Mouse (Mus musculus): ENCODE results near the gene Cmtm4. TPM values are rescaled to one million over a fixed set of nuclear protein-coding genes. Genes with fewer than 3 reads are reported as not detected.

The Cmtm4 gene
- total and polyA plus RNA-seq, 2 experiments from 2014 or later, result 2.7 to 39.8 TPM

GRCm38 (mm10) chr8:104353186-104353585, 42.4 kb downstream of the Cmtm4 start:
- no peak for DNase-seq (ENCODE audit: low spot score)
- no peak overlapping the region for H3K4me2 ChIP-seq (ENCODE audit: low read depth, low read length, poor library complexity, severe bottlenecking)
- 0 out of 2 replicates have a peak overlapping the region, but pooled peaks have one; percentile 26 for H3K27ac ChIP-seq (ENCODE audit: low read depth, low read length)
- TF ChIP-seq CTCF (IDR thresholded peaks at IDR 0.05), result peak; percentile 62
- 49% methylated on average over 5 of the region's 5 CpGs for WGBS
- peak; percentile 74 for ATAC-seq (ENCODE audit: low FRiP score)
- no peak overlapping the region for H3K9ac ChIP-seq (replicated peaks; ENCODE audit: low read length, poor library complexity, severe bottlenecking)
- no peaks in the 10 kb centered on the region for H3K4me1 ChIP-seq (ENCODE audit: insufficient read depth, low read length)
- peaks cover 20% of the 10 kb centered on the region; the same call in 1 of the 2 replicates for H3K36me3 ChIP-seq (ENCODE audit: insufficient read depth, low read length)
- no peaks in the 10 kb centered on the region for H3K27me3 ChIP-seq (ENCODE audit: insufficient read depth, low read length)
- no peak overlapping the region for H3K4me3 ChIP-seq (ENCODE audit: low read depth, low read length)
- no peaks in the 10 kb centered on the region for H3K9me3 ChIP-seq (ENCODE audit: low read length)

DNA sequence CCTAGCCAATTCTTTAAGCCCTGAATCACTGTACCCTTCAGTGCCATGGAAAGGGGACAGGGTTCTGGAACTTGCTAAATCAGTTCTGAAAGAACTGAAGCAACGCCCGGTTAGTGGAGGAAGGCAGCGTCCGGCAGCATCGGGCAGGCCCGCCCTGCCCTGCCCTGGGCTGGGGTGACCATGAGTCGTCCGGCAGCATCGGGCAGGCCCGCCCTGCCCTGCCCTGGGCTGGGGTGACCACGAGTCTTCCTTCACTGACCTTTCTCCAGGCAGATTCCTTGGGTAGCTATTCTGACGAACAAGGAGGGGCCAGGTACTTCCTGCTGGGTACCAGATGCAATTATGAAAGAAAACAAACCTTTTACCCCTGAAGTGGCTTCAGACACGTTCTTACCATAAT, 45.6 kb downstream of the Cmtm4 start:
- no peak for TF ChIP-seq CTCF (IDR thresholded peaks at IDR 0.05)
- H3K4me1 ChIP-seq (ENCODE audit: insufficient read depth, low read length), result no peaks in the 10 kb centered on the region
- ATAC-seq (ENCODE audit: low FRiP score) (no peak), DNase-seq (ENCODE audit: low spot score) (no peak)
- no peak overlapping the region for H3K9ac ChIP-seq (replicated peaks; ENCODE audit: low read length, poor library complexity, severe bottlenecking)
- H3K4me3 ChIP-seq (ENCODE audit: low read depth, low read length), result no peak overlapping the region
- 85% methylated on average over 13 of the region's 13 CpGs for WGBS
- H3K9me3 ChIP-seq (ENCODE audit: low read length), result no peaks in the 10 kb centered on the region
- H3K27ac ChIP-seq (ENCODE audit: low read depth, low read length), result no peak overlapping the region
- peaks cover 7% of the 10 kb centered on the region; the same call in 1 of the 2 replicates for H3K36me3 ChIP-seq (ENCODE audit: insufficient read depth, low read length)
- H3K4me2 ChIP-seq (ENCODE audit: low read depth, low read length, poor library complexity, severe bottlenecking), result no peak overlapping the region
- H3K27me3 ChIP-seq (ENCODE audit: insufficient read depth, low read length), result no peaks in the 10 kb centered on the region

DNA sequence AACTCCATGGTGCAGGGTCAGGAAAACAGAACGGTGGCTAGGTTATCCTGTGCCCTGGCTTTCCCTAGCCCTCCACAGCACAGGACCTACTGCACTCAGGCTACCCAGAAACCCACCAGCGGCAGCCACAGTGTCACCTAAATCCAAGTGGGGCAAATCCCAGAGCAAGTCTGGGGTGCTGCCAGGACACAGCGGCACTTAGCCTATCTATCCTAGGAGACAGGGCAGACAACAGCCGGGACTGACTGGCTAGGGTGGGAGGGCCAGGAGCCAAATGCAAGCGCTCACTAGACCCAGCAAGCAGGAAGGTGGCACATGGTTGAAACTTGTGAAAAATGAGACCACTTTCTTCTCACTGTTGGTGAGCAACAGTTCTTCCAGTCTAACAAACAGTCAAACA, 46.6 kb downstream of the Cmtm4 start:
- ATAC-seq (ENCODE audit: low FRiP score), result no peak
- Histone ChIP-seq H3K27me3 (ENCODE audit: insufficient read depth, low read length) (no peaks in the 10 kb centered on the region), H3K9ac (replicated peaks; ENCODE audit: low read length, poor library complexity, severe bottlenecking) (no peak overlapping the region), H3K27ac (ENCODE audit: low read depth, low read length) (no peak overlapping the region), H3K4me3 (ENCODE audit: low read depth, low read length) (no peak overlapping the region), H3K9me3 (ENCODE audit: low read length) (no peaks in the 10 kb centered on the region), H3K36me3 (ENCODE audit: insufficient read depth, low read length) (peaks cover 6% of the 10 kb centered on the region; the same call in 1 of the 2 replicates), H3K4me1 (ENCODE audit: insufficient read depth, low read length) (no peaks in the 10 kb centered on the region), H3K4me2 (ENCODE audit: low read depth, low read length, poor library complexity, severe bottlenecking) (no peak overlapping the region)
- DNase-seq (ENCODE audit: low spot score), result no peak
- 83% methylated on average over 5 of the region's 5 CpGs for WGBS
- TF ChIP-seq CTCF (IDR thresholded peaks at IDR 0.05), result no peak

GRCm38 (mm10) chr8:104346706-104347105, 48.9 kb downstream of the Cmtm4 start:
- 57% methylated on average over 12 of the region's 12 CpGs for WGBS
- Histone ChIP-seq H3K27ac (ENCODE audit: low read depth, low read length) (no peak overlapping the region), H3K4me2 (ENCODE audit: low read depth, low read length, poor library complexity, severe bottlenecking) (no peak overlapping the region), H3K27me3 (ENCODE audit: insufficient read depth, low read length) (no peaks in the 10 kb centered on the region), H3K4me3 (ENCODE audit: low read depth, low read length) (no peak overlapping the region), H3K36me3 (ENCODE audit: insufficient read depth, low read length) (peaks cover 6% of the 10 kb centered on the region; the same call in 1 of the 2 replicates), H3K9ac (replicated peaks; ENCODE audit: low read length, poor library complexity, severe bottlenecking) (no peak overlapping the region), H3K9me3 (ENCODE audit: low read length) (no peaks in the 10 kb centered on the region), H3K4me1 (ENCODE audit: insufficient read depth, low read length) (no peaks in the 10 kb centered on the region)
- no peak for ATAC-seq (ENCODE audit: low FRiP score)
- no peak for DNase-seq (ENCODE audit: low spot score)
- TF ChIP-seq CTCF (IDR thresholded peaks at IDR 0.05), result no peak

DNA sequence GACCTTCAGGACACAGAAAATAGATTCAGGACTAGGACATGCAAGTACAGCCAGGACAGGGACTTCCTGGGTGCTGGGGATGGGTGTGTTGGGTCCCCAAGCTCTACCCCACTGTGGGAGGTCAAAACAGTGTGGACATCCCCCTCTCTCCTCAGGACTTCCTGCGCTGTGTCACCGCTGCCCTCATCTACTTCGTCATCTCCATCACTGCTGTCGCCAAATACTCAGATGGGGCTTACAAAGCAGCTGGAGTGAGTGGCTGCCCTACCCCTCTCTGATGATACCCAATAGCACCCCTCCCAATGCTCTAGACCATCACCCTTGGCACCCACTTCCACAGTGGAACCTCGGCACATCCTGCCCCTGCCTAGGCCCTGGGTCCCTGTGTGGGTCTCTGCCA, 51.0 kb downstream of the Cmtm4 start:
- H3K4me3 ChIP-seq (ENCODE audit: low read depth, low read length), result no peak overlapping the region
- WGBS, result 89% methylated on average over 5 of the region's 5 CpGs
- no peak for DNase-seq (ENCODE audit: low spot score)
- H3K27ac ChIP-seq (ENCODE audit: low read depth, low read length), result no peak overlapping the region
- H3K4me1 ChIP-seq (ENCODE audit: insufficient read depth, low read length), result no peaks in the 10 kb centered on the region
- H3K9ac ChIP-seq (replicated peaks; ENCODE audit: low read length, poor library complexity, severe bottlenecking), result no peak overlapping the region
- H3K9me3 ChIP-seq (ENCODE audit: low read length), result no peaks in the 10 kb centered on the region
- H3K36me3 ChIP-seq (ENCODE audit: insufficient read depth, low read length), result 0 out of 2 replicates have a peak, but pooled peaks cover 2% of the 10 kb centered on the region
- no peak for TF ChIP-seq CTCF (IDR thresholded peaks at IDR 0.05)
- H3K27me3 ChIP-seq (ENCODE audit: insufficient read depth, low read length), result no peaks in the 10 kb centered on the region
- ATAC-seq (ENCODE audit: low FRiP score), result no peak
- no peak overlapping the region for H3K4me2 ChIP-seq (ENCODE audit: low read depth, low read length, poor library complexity, severe bottlenecking)

GRCm38 (mm10) chr8:104343957-104344356, 51.6 kb downstream of the Cmtm4 start:
- Histone ChIP-seq H3K27me3 (ENCODE audit: insufficient read depth, low read length) (no peaks in the 10 kb centered on the region), H3K9me3 (ENCODE audit: low read length) (no peaks in the 10 kb centered on the region), H3K4me3 (ENCODE audit: low read depth, low read length) (no peak overlapping the region), H3K9ac (replicated peaks; ENCODE audit: low read length, poor library complexity, severe bottlenecking) (no peak overlapping the region), H3K36me3 (ENCODE audit: insufficient read depth, low read length) (0 out of 2 replicates have a peak, but pooled peaks cover 2% of the 10 kb centered on the region), H3K4me2 (ENCODE audit: low read depth, low read length, poor library complexity, severe bottlenecking) (no peak overlapping the region), H3K27ac (ENCODE audit: low read depth, low read length) (no peak overlapping the region), H3K4me1 (ENCODE audit: insufficient read depth, low read length) (no peaks in the 10 kb centered on the region)
- TF ChIP-seq CTCF (IDR thresholded peaks at IDR 0.05), result peak; percentile 93
- DNase-seq (ENCODE audit: low spot score), result peak; percentile 87
- 10% methylated on average over 7 of the region's 7 CpGs for WGBS
- ATAC-seq (ENCODE audit: low FRiP score), result 0 out of 2 replicates have a peak, but pooled peaks have one; percentile 18
